Mouse (Mus musculus) lung, postnatal 0 days (tissue): ENCODE measurements around the gene Ccdc63. TPM values are rescaled to one million over a fixed set of nuclear protein-coding genes. Genes with fewer than 3 reads are reported as not detected.
"Not testable (repeated sequence)": the region's sequence is repeated elsewhere in the genome, so short reads cannot be mapped to it uniquely, and the experiment has no call there.

ENCODE experiments used
- ATAC-seq: fragments of 200-750 bp; cut with Nextera tagmentation; 2 replicates; pipeline ENCODE4 v1.8.0; 2017; ENCODE audit warnings: moderate library complexity
- DNase-seq: peaks from one replicate; pipeline ENCODE4 v3.0.0-alpha.2; 2016; ENCODE audit warnings: low spot score
- H3K27ac ChIP-seq: fragments of 300-500 bp; sonication (generic); 2 replicates; pipeline ENCODE4 v1.5.1; 2014; ENCODE audit warnings: antibody characterized with exemption, mild to moderate bottlenecking, low read length, mixed read lengths
- H3K27me3 ChIP-seq: fragments of 300-500 bp; sonication (generic); replicated peaks from 2 replicates; pipeline ENCODE4 v1.6.1; 2014; ENCODE audit warnings: low read length, mixed read lengths; ENCODE audit not compliant: insufficient read depth
- H3K36me3 ChIP-seq: fragments of 300-500 bp; sonication (generic); 2 replicates; pipeline ENCODE4 v1.6.1; 2014; ENCODE audit warnings: low read length, mixed read lengths; ENCODE audit not compliant: insufficient read depth
- H3K4me1 ChIP-seq: fragments of 300-500 bp; sonication (generic); 2 replicates; pipeline ENCODE4 v1.6.1; 2014; ENCODE audit warnings: antibody characterized with exemption, low read depth, low read length, mixed read lengths; ENCODE audit not compliant: insufficient read depth
- H3K4me2 ChIP-seq: fragments of 300-500 bp; sonication (generic); replicated peaks from 2 replicates; pipeline ENCODE4 v1.6.1; 2014; ENCODE audit warnings: low read depth, mild to moderate bottlenecking, low read length, moderate library complexity, mixed read lengths
- H3K4me3 ChIP-seq: fragments of 300-500 bp; sonication (generic); 2 replicates; pipeline ENCODE4 v1.5.1; 2014; ENCODE audit warnings: low read depth, low read length
- H3K9ac ChIP-seq: fragments of 300-500 bp; sonication (generic); replicated peaks from 2 replicates; pipeline ENCODE4 v1.6.1; 2014; ENCODE audit warnings: low read depth, mild to moderate bottlenecking
- H3K9me3 ChIP-seq: fragments of 300-500 bp; sonication (generic); 2 replicates; pipeline ENCODE4 v1.6.1; 2016; ENCODE audit warnings: low read length, mixed read lengths
- CTCF ChIP-seq: IDR thresholded peaks from 2 replicates; pipeline ENCODE4 v1.5.1; 2016; ENCODE audit warnings: antibody characterized with exemption, mild to moderate bottlenecking
- EP300 ChIP-seq: IDR thresholded peaks from 2 replicates; pipeline ENCODE4 v1.6.1; 2016; ENCODE audit warnings: antibody characterized with exemption, mild to moderate bottlenecking, control low read depth
- WGBS: fragments of 180-500 bp; shearing (Covaris S2); extraction: QIAGEN DNeasy Blood & Tissue Kit; methylation state at CpG from one replicate; pipeline ENCODE4 v1.1.7; 2014; 5-methylcytosine and 5-hydroxymethylcytosine counted together
- polyA plus RNA-seq: library from polyadenylated mRNA; unstranded; fragments of >200 nt; fragmentation: Nextera tagmentation; extraction: Ambion mirVana; gene quantifications from 2 replicates; pipeline ENCODE4 v1.2.1, GENCODE M21; 2015

Ccdc63 gene
- polyA plus RNA-seq, 1 experiment from 2014 or later: 0.18 TPM

GRCm38 (mm10) chr5:122154006-122154405 lies 13.4 kb upstream of the Ccdc63 start:
- H3K9ac ChIP-seq: no peak overlapping the region
- no peak for DNase-seq
- H3K36me3 ChIP-seq: no peaks in the 10 kb centered on the region
- H3K27me3 ChIP-seq: no peaks in the 10 kb centered on the region
- H3K4me2 ChIP-seq: no peak overlapping the region
- H3K27ac ChIP-seq: no peak overlapping the region
- no peak overlapping the region for H3K4me3 ChIP-seq
- ATAC-seq: no peak
- H3K9me3 ChIP-seq: no peaks in the 10 kb centered on the region
- 20% methylated on average over 11 of the region's 14 CpGs for WGBS
- no peaks in the 10 kb centered on the region for H3K4me1 ChIP-seq
- TF ChIP-seq CTCF (no peak), EP300 (no peak)

- DNase-seq, H3K27me3 ChIP-seq, ATAC-seq, H3K4me3 ChIP-seq, H3K27ac ChIP-seq, H3K36me3 ChIP-seq, H3K4me2 ChIP-seq, H3K9me3 ChIP-seq, H3K9ac ChIP-seq, H3K4me1 ChIP-seq: not testable (repeated sequence)
- 94% methylated on average over 5 of the region's 5 CpGs for WGBS
Observed at GRCm38 (mm10) chr5:122152508-122152907, 11.9 kb upstream of the Ccdc63 start.

- Histone ChIP-seq H3K4me1 (peaks cover 4% of the 10 kb centered on the region; the same call in 1 of the 2 replicates), H3K9me3 (no peaks in the 10 kb centered on the region), H3K27ac (no peak overlapping the region), H3K4me3 (no peak overlapping the region), H3K27me3 (no peaks in the 10 kb centered on the region), H3K4me2 (no peak overlapping the region), H3K9ac (no peak overlapping the region), H3K36me3 (no peaks in the 10 kb centered on the region)
- ATAC-seq (no peak), DNase-seq (no peak)
- WGBS: 49% methylated on average over 4 of the region's 4 CpGs
- TF ChIP-seq CTCF (no peak), EP300 (no peak)
Observed at GRCm38 (mm10) chr5:122149259-122149658, 8.6 kb upstream of the Ccdc63 start.

- TF ChIP-seq CTCF (no peak), EP300 (no peak)
- Histone ChIP-seq H3K4me3 (no peak overlapping the region), H3K36me3 (no peaks in the 10 kb centered on the region), H3K27me3 (no peaks in the 10 kb centered on the region), H3K27ac (no peak overlapping the region), H3K4me1 (peaks cover 4% of the 10 kb centered on the region; the same call in 1 of the 2 replicates), H3K9me3 (no peaks in the 10 kb centered on the region), H3K4me2 (no peak overlapping the region), H3K9ac (no peak overlapping the region)
- no peak for ATAC-seq
- no peak for DNase-seq
- 79% methylated on average over 1 of the region's 1 CpGs for WGBS
Observed at GRCm38 (mm10) chr5:122148107-122148506, 7.5 kb upstream of the Ccdc63 start.

- no peaks in the 10 kb centered on the region for H3K27me3 ChIP-seq
- ATAC-seq (no peak), DNase-seq (no peak)
- H3K36me3 ChIP-seq: no peaks in the 10 kb centered on the region
- H3K4me2 ChIP-seq: 0 out of 2 replicates have a peak overlapping the region, but pooled peaks have one; percentile 42
- H3K4me1 ChIP-seq: peaks cover 4% of the 10 kb centered on the region; the same call in 1 of the 2 replicates
- no peak for TF ChIP-seq CTCF
- no peak overlapping the region for H3K9ac ChIP-seq
- H3K4me3 ChIP-seq: no peak overlapping the region
- no peaks in the 10 kb centered on the region for H3K9me3 ChIP-seq
- peak overlapping the region; percentile 94 for H3K27ac ChIP-seq
Observed at GRCm38 (mm10) chr5:122146609-122147008, 6.0 kb upstream of the Ccdc63 start.

GRCm38 (mm10) chr5:122146056-122146580 lies 5.5 kb upstream of the Ccdc63 start:
- Histone ChIP-seq H3K4me1 (peaks cover 4% of the 10 kb centered on the region; the same call in 1 of the 2 replicates), H3K27ac (peak overlapping the region; percentile 94), H3K27me3 (no peaks in the 10 kb centered on the region), H3K9me3 (no peaks in the 10 kb centered on the region), H3K4me2 (peak overlapping the region; percentile 42; the same call in 1 of the 2 replicates), H3K9ac (no peak overlapping the region), H3K36me3 (no peaks in the 10 kb centered on the region), H3K4me3 (no peak overlapping the region)
- WGBS: 16% methylated on average over 10 of the region's 10 CpGs
- no peak for TF ChIP-seq CTCF
- TF ChIP-seq EP300: no peak
- DNase-seq: peak; percentile 83
- ATAC-seq: peak; percentile 51
